Mouse (Mus musculus) liver, embryonic 14.5 days (tissue): ENCODE results near the gene Slc3a2. TPM values are rescaled to one million over a fixed set of nuclear protein-coding genes. Genes with fewer than 3 reads are reported as not detected.

Experiments used
- ATAC-seq: fragments of 200-750 bp; cut with Nextera tagmentation; 2 replicates; pipeline ENCODE4 v1.8.0; 2017; ENCODE audit warnings: moderate number of reproducible peaks, mild to moderate bottlenecking, moderate library complexity; ENCODE audit not compliant: insufficient read depth
- DNase-seq, 3 experiments: peaks; one replicate each; pipeline ENCODE4 v3.0.0-alpha.2; 2012 to 2013; ENCODE audit warnings: low read depth in 3 of 3, low spot score in 3 of 3
- H3K27ac ChIP-seq: fragments of 300-500 bp; sonication (generic); 2 replicates; pipeline ENCODE4 v1.5.1; 2014; ENCODE audit warnings: moderate library complexity, mild to moderate bottlenecking, control low read depth, inconsistent platforms
- H3K27me3 ChIP-seq: fragments of 300-500 bp; sonication (generic); 2 replicates; pipeline ENCODE4 v1.6.1; 2014; ENCODE audit warnings: mild to moderate bottlenecking, low read length, moderate library complexity; ENCODE audit not compliant: control insufficient read depth, insufficient read depth
- H3K36me3 ChIP-seq: fragments of 300-500 bp; sonication (generic); replicated peaks from 2 replicates; pipeline ENCODE4 v1.6.1; 2014; ENCODE audit warnings: low read depth; ENCODE audit not compliant: control insufficient read depth, insufficient read depth
- H3K4me1 ChIP-seq, 2 experiments: fragments of 200-500 bp in 1 of 2; fragments of 300-500 bp in 1 of 2; sonication (generic) in 1 of 2; replicated peaks; 2 replicates each; pipeline ENCODE4 v1.6.1; 2012 to 2014; ENCODE audit warnings: antibody characterized with exemption in 1 of 2, inconsistent platforms in 1 of 2, low read length in 1 of 2; ENCODE audit not compliant: control insufficient read depth in 2 of 2, insufficient read depth in 2 of 2
- H3K4me2 ChIP-seq: fragments of 300-500 bp; sonication (generic); 2 replicates; pipeline ENCODE4 v1.6.1; 2014; ENCODE audit warnings: low read depth, mild to moderate bottlenecking, control low read depth, moderate library complexity
- H3K4me3 ChIP-seq, 2 experiments: fragments of 200-500 bp in 1 of 2; fragments of 300-500 bp in 1 of 2; sonication (generic) in 1 of 2; 2 replicates each; pipeline ENCODE4 v1.5.1; 2012 to 2014; ENCODE audit warnings: low read depth in 2 of 2, low read length in 2 of 2, mild to moderate bottlenecking in 2 of 2, control low read depth in 1 of 2, inconsistent platforms in 1 of 2, moderate library complexity in 1 of 2; ENCODE audit not compliant: insufficient read depth in 1 of 2
- H3K9ac ChIP-seq: fragments of 300-500 bp; sonication (generic); replicated peaks from 2 replicates; pipeline ENCODE4 v1.6.1; 2014; ENCODE audit warnings: mild to moderate bottlenecking, control low read depth, moderate library complexity
- H3K9me3 ChIP-seq: fragments of 300-500 bp; sonication (generic); 2 replicates; pipeline ENCODE4 v1.6.1; 2016; ENCODE audit warnings: low read length, mixed read lengths; ENCODE audit not compliant: control insufficient read depth
- CTCF ChIP-seq: IDR thresholded peaks from 2 replicates; pipeline ENCODE4 v1.5.1; 2016; ENCODE audit warnings: antibody characterized with exemption, low read depth, control low read depth
- EP300 ChIP-seq: IDR thresholded peaks from 2 replicates; pipeline ENCODE4 v1.6.1; 2016; ENCODE audit warnings: antibody characterized with exemption, low read depth
- WGBS: fragments of 180-500 bp; shearing (Covaris S2); extraction: QIAGEN DNeasy Blood & Tissue Kit; methylation state at CpG from one replicate; pipeline ENCODE4 v1.1.7; 2014; ENCODE audit not compliant: insufficient replicate concordance; 5-methylcytosine and 5-hydroxymethylcytosine counted together
- polyA plus RNA-seq, 2 experiments: library from polyadenylated mRNA; depleted of rRNA in 1 of 2; stranded (reverse) in 1 of 2; unstranded in 1 of 2; fragments of >200 nt; fragmentation: Nextera tagmentation in 1 of 2; extraction: Ambion mirVana in 1 of 2; gene quantifications; 2 replicates each; pipeline versions ENCODE4 v1.2.1 to v1.2.3; 2012 to 2014

Gene Slc3a2
- polyA plus RNA-seq (2012; rRNA removed) (78.4 and 82.2 TPM in 2 replicates), polyA plus RNA-seq (2014; fragmentation: Nextera tagmentation; extraction: Ambion mirVana) (88.5 and 89.1 TPM in 2 replicates)

DNA sequence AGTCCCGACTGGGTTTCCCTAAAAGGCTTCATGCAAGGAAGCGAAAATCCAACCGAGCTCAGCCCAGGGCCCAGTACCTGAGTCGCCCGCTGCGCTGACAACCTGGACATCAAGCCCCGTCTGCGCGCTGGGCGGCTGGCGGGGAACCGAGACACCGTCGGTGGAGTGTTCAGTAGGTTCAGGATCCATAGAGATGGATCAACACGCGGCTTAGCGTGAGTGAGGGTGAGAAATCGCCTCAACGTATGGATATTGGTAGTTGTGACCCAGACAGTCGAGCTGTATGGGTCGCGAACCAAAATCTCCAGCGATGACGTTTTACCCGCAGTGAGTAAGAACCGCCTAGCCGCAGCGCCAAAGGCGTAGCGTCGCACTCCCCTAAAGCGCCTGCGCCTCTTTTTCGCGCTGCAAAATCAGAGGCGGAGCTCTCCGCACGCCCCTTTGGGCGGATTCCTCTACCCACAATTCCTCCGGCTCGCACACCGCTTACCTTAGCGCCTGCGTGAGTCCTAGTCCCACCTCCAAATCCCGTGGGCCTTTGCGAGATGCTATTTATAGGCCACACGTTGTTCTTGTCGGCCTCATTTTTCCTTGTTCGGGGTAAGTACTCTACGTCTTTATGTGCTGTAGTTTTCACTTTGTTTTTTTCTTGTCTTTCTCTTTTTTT is at the start of gene Slc3a2:
TSS of gene Slc3a2 (minus strand) at position 463 of the 667 bp plus-strand sequence.
- no peak; the same call in 1 of the 2 replicates for TF ChIP-seq CTCF
- TF ChIP-seq EP300 = peak; percentile 58
- Histone ChIP-seq H3K9me3 (no peaks in the 10 kb centered on the region), H3K4me3 (peak within 1 kb of the TSS; percentile 97 to 98), H3K27me3 (no peaks in the 10 kb centered on the region), H3K36me3 (peaks cover 34% of the 10 kb centered on the region), H3K4me2 (peak within 1 kb of the TSS; percentile 97), H3K4me1 (peaks cover 19 to 26% of the 10 kb centered on the region in 2 experiments), H3K9ac (peak within 1 kb of the TSS; percentile 100), H3K27ac (peak within 1 kb of the TSS; percentile 96)
- DNase-seq = peak; percentile 98
- under 1% methylated on average over 50 of the region's 50 CpGs for WGBS
- peak; percentile 91 for ATAC-seq

DNA sequence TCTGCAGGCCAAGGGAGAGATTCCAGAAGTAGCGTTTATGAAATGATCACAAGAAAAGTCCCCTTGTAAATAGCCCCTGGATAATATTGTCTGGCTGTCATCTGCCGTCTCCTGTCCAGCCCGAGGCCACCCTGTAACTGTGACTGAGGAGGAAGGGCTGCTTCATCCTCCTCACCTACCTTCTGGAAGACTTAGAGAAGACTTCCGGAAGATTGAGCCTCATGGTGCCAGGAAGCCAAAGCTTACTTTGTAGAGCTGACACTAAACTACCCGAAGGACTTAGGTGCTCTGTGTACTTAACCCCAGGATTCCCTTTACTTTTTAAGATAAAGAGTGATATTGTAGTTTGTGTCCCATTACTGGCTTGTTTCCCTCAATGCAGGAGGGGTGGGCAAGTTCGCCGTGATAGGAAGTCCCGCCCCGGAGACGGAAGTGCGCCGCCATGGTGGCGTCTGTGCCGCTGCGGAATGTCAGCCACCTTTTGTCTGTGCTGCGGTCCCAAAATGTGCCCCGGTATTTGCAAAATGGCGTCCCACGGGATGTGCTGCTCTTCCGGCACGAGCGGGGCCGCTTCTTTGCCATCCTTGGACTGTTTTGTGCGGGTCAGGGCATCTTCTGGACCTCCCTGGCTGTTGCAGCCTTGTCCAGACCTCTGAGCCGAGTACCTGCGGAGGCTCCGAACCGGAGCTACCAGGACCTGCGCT is 47.5 kb upstream of the Slc3a2 start, which contains the start of gene Tmem223:
TSS of gene Tmem223 (plus strand) at position 430 of the 704 bp plus-strand sequence.
- peak within 1 kb of the TSS; percentile 92 for H3K4me2 ChIP-seq
- peak within 1 kb of the TSS; percentile 93 for H3K9ac ChIP-seq
- 17% methylated on average over 29 of the region's 29 CpGs for WGBS
- peak within 1 kb of the TSS; percentile 80 for H3K27ac ChIP-seq
- no peak for ATAC-seq
- DNase-seq = peak in 1 of 3 experiments; percentile 50
- H3K4me1 ChIP-seq = peaks cover 24 to 28% of the 10 kb centered on the region in 2 experiments
- H3K4me3 ChIP-seq = peak within 1 kb of the TSS; percentile 89 to 94
- TF ChIP-seq CTCF (peak; percentile 40), EP300 (no peak)
- H3K9me3 ChIP-seq = no peaks in the 10 kb centered on the region; the same call in 1 of the 2 replicates
- no peaks in the 10 kb centered on the region for H3K27me3 ChIP-seq
- H3K36me3 ChIP-seq = peaks cover 67% of the 10 kb centered on the region

DNA sequence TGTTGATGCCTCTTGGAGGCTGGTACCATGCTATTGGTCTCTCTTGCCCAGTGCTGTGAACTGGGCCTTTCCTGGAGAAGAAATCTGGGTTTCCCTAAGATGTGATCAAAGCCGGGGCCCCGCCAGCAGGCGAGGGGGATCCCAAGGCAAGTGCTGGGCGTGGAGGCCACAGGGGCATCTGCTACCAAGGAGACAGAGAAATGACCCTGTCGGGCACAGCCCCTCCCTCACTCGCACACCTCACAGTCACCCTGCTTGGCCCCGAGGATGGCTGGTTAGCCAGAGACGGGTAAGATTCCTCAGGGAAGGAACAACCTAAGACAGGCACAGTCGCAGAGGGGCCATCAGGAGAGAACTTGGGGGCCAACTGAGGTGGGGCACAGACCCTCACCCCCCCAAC is 42.4 kb upstream of the Slc3a2 start:
- no peaks in the 10 kb centered on the region; the same call in 1 of the 2 replicates for H3K9me3 ChIP-seq
- TF ChIP-seq CTCF (no peak), EP300 (no peak)
- no peak overlapping the region for H3K4me2 ChIP-seq
- 85% methylated on average over 9 of the region's 9 CpGs for WGBS
- ATAC-seq = no peak
- H3K9ac ChIP-seq = no peak overlapping the region
- H3K4me3 ChIP-seq = no peak overlapping the region
- no peaks in the 10 kb centered on the region for H3K27me3 ChIP-seq
- no peak overlapping the region for H3K27ac ChIP-seq
- no peak for DNase-seq
- H3K4me1 ChIP-seq = peaks cover 4 to 5% of the 10 kb centered on the region in 2 experiments; a peak in 3 of 4 replicates
- H3K36me3 ChIP-seq = peaks cover 84% of the 10 kb centered on the region

DNA sequence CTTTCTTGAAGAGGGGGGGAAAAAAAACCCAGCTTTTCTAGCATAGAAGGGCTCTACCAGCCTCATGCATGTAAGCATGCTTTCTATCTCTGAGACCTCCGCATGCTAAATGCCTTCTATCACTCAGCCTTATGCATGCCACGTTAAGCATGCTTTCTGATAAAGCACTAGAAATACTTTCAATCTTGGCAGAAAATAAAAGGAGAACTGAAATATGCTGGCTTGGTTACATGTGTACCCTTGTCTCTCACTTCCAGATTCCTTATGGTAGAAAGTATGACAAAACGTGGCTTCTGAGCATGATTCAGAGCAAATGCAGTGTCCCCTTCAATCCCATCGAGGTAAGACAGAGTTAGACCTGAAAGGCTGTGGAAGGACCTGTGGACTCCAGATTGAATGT is 40.1 kb upstream of the Slc3a2 start:
- H3K27ac ChIP-seq = no peak overlapping the region
- H3K9me3 ChIP-seq = no peaks in the 10 kb centered on the region; the same call in 1 of the 2 replicates
- no peak overlapping the region for H3K9ac ChIP-seq
- ATAC-seq = no peak
- no peak overlapping the region for H3K4me2 ChIP-seq
- peaks cover 7 to 8% of the 10 kb centered on the region in 2 experiments for H3K4me1 ChIP-seq
- peaks cover 62% of the 10 kb centered on the region for H3K36me3 ChIP-seq
- TF ChIP-seq EP300 (no peak), CTCF (no peak)
- no peaks in the 10 kb centered on the region for H3K27me3 ChIP-seq
- WGBS = 82% methylated on average over 4 of the region's 4 CpGs
- H3K4me3 ChIP-seq = no peak overlapping the region
- no peak for DNase-seq

DNA sequence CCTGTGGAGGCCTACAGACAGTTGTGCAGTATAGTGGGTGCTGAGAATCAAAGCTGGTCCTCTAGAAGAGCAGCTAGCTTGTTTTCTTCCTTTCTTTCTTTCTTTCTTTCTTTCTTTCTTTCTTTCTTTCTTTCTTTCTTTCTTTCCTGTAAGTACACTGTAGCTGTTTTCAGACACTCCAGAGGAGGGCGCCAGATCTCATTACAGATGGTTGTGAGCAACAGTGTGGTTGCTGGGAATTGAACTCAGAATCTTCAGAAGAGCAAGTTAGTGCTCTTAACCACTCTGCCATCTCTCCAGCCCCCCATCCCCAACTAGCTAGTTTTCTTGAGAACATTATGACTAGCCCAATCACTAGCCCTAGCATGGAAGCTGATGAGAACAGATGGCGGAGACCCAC is 37.6 kb upstream of the Slc3a2 start:
- H3K4me3 ChIP-seq = no peak overlapping the region
- ATAC-seq (no peak), DNase-seq (no peak)
- no peaks in the 10 kb centered on the region for H3K27me3 ChIP-seq
- TF ChIP-seq CTCF (peak; percentile 32; the same call in 1 of the 2 replicates), EP300 (no peak)
- H3K36me3 ChIP-seq = peaks cover 36% of the 10 kb centered on the region
- H3K4me1 ChIP-seq = peaks cover 13 to 15% of the 10 kb centered on the region in 2 experiments
- H3K9me3 ChIP-seq = no peaks in the 10 kb centered on the region; the same call in 1 of the 2 replicates
- WGBS = 77% methylated on average over 2 of the region's 2 CpGs
- H3K4me2 ChIP-seq = no peak overlapping the region
- no peak overlapping the region for H3K9ac ChIP-seq
- no peak overlapping the region for H3K27ac ChIP-seq
